In the genomic region with DNA sequence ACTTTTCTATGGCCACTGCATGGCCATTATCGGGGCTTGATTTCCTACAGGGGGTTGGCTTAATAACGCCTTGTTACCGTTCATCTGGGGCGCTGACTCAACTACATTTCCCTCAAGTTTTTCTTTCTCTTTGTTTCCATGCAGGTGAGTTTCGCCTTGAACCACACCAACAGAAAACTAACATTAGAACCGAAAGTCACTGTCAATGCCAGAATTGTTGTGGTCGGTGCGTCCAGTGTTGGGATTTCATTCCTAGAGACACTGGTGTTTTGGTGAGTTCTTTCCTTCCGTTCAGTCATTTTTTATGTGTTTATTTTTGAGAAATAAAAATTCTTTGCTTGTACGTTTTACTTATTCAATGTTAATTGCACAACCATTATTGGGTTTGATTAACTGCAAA, we compare ENCODE assay signal across 16 mouse cellular contexts.
DNase-seq lines count a peak whose midpoint lies in the region; TF ChIP-seq lines count a peak whose summit lies in the region.
"Had no signal": no experiment of that assay in that cellular context is flagged by ENCODE, and none has a peak within 500 bp of the region (broad histone marks: within the 10 kb centered on the region; RNA-seq: fewer than 3 reads in every experiment).

No protein-coding gene starts in this region.

- no peak overlapping the region for H3K9ac ChIP-seq in CH12.LX (ENCODE audit: insufficient read depth, low read depth)

- in situ Hi-C loops in CH12.LX (cut with MboI; ENCODE audit: low pct_ligation_motif_present, low pct_unique_long_range_greater_than_20kb, low sequenced_read_pairs): no loop called here

- no peak overlapping the region for H3K4me3 ChIP-seq in CH12.LX (replicated peaks in 1 of 3; ENCODE audit: low read depth in 2 of 3, low read length in 2 of 3, poor library complexity in 1 of 3)

- no peaks in the 10 kb centered on the region for H3K27me3 ChIP-seq in CH12.LX (replicated peaks)
- H3K27me3 ChIP-seq: Patski had no signal

- H3K27ac ChIP-seq in CH12.LX (ENCODE audit: insufficient read depth, low read depth): no peak overlapping the region

- DNase-seq in CH12.LX (ENCODE audit: extremely low read depth): peak; percentile 32
- DNase-seq in cerebellum, adult 9-11 months: no peak
- DNase-seq: adrenal gland, adult 2 months; adrenal gland, adult 8-10 months; adrenal gland, postnatal 10 days; adrenal gland, postnatal 14 days; adrenal gland, postnatal 25 days; adrenal gland, postnatal 36 days; B cell, adult 2 months; cerebellum, adult 11 months; cerebellum, adult 11-12 months; cerebellum, adult 18-20 months; cerebellum, adult 2 months; cerebellum, adult 8-10 months had no signal

- no peak for TF ChIP-seq POLR2A in CH12.LX (IDR thresholded peaks at IDR 0.05; ENCODE audit: low read depth, low read length)

- no peaks in the 10 kb centered on the region for H3K36me3 ChIP-seq in CH12.LX (replicated peaks in 1 of 2; ENCODE audit: control insufficient read depth in 1 of 2, insufficient read depth in 1 of 2, low read length in 1 of 2)
- H3K36me3 ChIP-seq: G1E had no signal

- peak overlapping the region; percentile 64 for H3K4me2 ChIP-seq in CH12.LX (ENCODE audit: insufficient read depth, low read depth, poor library complexity, severe bottlenecking)

- dilution Hi-C loops in CH12.LX (cut with MboI; ENCODE audit: extremely low pct_ligation_motif_present, extremely low pct_unique_long_range_greater_than_20kb, low sequenced_read_pairs): no loop called here

- TF ChIP-seq EP300 in CH12.LX (IDR thresholded peaks at IDR 0.05; ENCODE audit: low read length): peak; percentile 86

- no peaks in the 10 kb centered on the region for H3K9me3 ChIP-seq in CH12.LX (replicated peaks; ENCODE audit: low read length)

- TF ChIP-seq CTCF in CH12.LX (conservative IDR thresholded peaks at IDR 0.05 in 1 of 2, IDR thresholded peaks at IDR 0.05 in 1 of 2; ENCODE audit: low read depth in 2 of 2, low read length in 2 of 2): no peak

- no peaks in the 10 kb centered on the region for H3K79me2 ChIP-seq in CH12.LX (replicated peaks; ENCODE audit: control insufficient read depth, extremely low read depth, insufficient read depth, poor library complexity, severe bottlenecking)

- no peak for TF ChIP-seq RAD21 in CH12.LX (IDR thresholded peaks at IDR 0.05; ENCODE audit: low read depth, low read length)

- peaks cover 3% of the 10 kb centered on the region in 2 experiments; a peak in 3 of 4 replicates for H3K4me1 ChIP-seq in CH12.LX (ENCODE audit: control insufficient read depth in 1 of 2, insufficient read depth in 2 of 2)

TF ChIP-seq in CH12.LX, 34 proteins besides CTCF, POLR2A, EP300 and RAD21:
- TF ChIP-seq RCOR1 (conservative IDR thresholded peaks at IDR 0.05; ENCODE audit: low read depth, low read length) (peak; percentile 67; the same call in 1 of the 2 replicates), TBP (conservative IDR thresholded peaks at IDR 0.05; ENCODE audit: low read depth, low read length) (no peak), ZKSCAN1 (IDR thresholded peaks at IDR 0.05; ENCODE audit: borderline replicate concordance, low read depth, low read length) (no peak), JUN (IDR thresholded peaks at IDR 0.05; ENCODE audit: insufficient read depth, low read depth, low read length) (peak; percentile 32; the same call in 1 of the 2 replicates), SMC3 (IDR thresholded peaks at IDR 0.05; ENCODE audit: low read depth, low read length) (no peak), MAFK (IDR thresholded peaks at IDR 0.05; ENCODE audit: insufficient replicate concordance, low read length) (peak; percentile 68), E2F4 (IDR thresholded peaks at IDR 0.05; ENCODE audit: insufficient replicate concordance, low read depth, low read length) (no peak), TCF12 (IDR thresholded peaks at IDR 0.05; ENCODE audit: low read depth, low read length) (peak; percentile 74), ZNF384 (IDR thresholded peaks at IDR 0.05; ENCODE audit: low read depth, low read length) (peak; percentile 65), HCFC1 (IDR thresholded peaks at IDR 0.05; ENCODE audit: low read depth, low read length) (no peak), SIN3A (IDR thresholded peaks at IDR 0.05; ENCODE audit: low read length) (0 out of 2 replicates have a peak, but pooled peaks have one; percentile 23), MEF2A (IDR thresholded peaks at IDR 0.05; ENCODE audit: borderline replicate concordance, low read depth, low read length) (peak; percentile 57; the same call in 1 of the 2 replicates), ZC3H11A (IDR thresholded peaks at IDR 0.05; ENCODE audit: low read depth, low read length) (no peak), JUND (conservative IDR thresholded peaks at IDR 0.05; ENCODE audit: low read depth, low read length) (0 out of 2 replicates have a peak, but pooled peaks have one; percentile 61), ELF1 (IDR thresholded peaks at IDR 0.05; ENCODE audit: low read depth, low read length) (no peak), BHLHE40 (IDR thresholded peaks at IDR 0.05; ENCODE audit: low read depth, low read length) (peak; percentile 64), PAX5 (IDR thresholded peaks at IDR 0.05; ENCODE audit: low read length) (no peak), IRF4 (IDR thresholded peaks at IDR 0.05; ENCODE audit: low read depth, low read length) (peak; percentile 89), MAZ (IDR thresholded peaks at IDR 0.05; ENCODE audit: low read depth, low read length) (no peak), ETS1 (conservative IDR thresholded peaks at IDR 0.05; ENCODE audit: low read depth, low read length) (peak; percentile 57), NRF1 (IDR thresholded peaks at IDR 0.05; ENCODE audit: low read depth, low read length) (no peak)
TF ChIP-seq in CH12.LX: peak in this region for 11.
